Mouse (Mus musculus): ENCODE results near the gene Setd5. TPM values are rescaled to one million over a fixed set of nuclear protein-coding genes. Genes with fewer than 3 reads are reported as not detected.

Setd5 gene
- 10 to 100 TPM; 47.3 to 53.3 TPM for polyA plus RNA-seq (2017; shearing (Covaris generic))

GRCm38 (mm10) chr6:113076686-113077516, at the start of gene Setd5:
Setd5 (plus strand) TSS chr6:113077365.

GRCm38 (mm10) chr6:113046041-113046975, 30.9 kb upstream of the Setd5 start, which contains the start of gene Thumpd3:
Thumpd3 (plus strand) TSS chr6:113046225.

GRCm38 (mm10) chr6:113194841-113195595, 117.9 kb downstream of the Setd5 start, which contains the start of gene Lhfpl4:
Lhfpl4 (minus strand) TSS chr6:113195384.

Other genes starting within 250 kb of the Setd5 start
- 1 to 10 TPM; 1.3 to 1.4 TPM for gene Srgap3, start 130.1 kb upstream of the Setd5 start, polyA plus RNA-seq (2017; shearing (Covaris generic))
- gene Thumpd3, start 31.1 kb upstream of the Setd5 start, polyA plus RNA-seq (2017; shearing (Covaris generic)): 10 to 100 TPM; 85.4 to 96.1 TPM
- 1 to 10 TPM in 1 of 2 experiments, under 1 TPM in 1; 0.46 to 2.2 TPM for gene Lhfpl4, start 118.0 kb downstream of the Setd5 start, polyA plus RNA-seq (2017; shearing (Covaris generic))
- 10 to 100 TPM; 43.5 to 55.0 TPM for gene Mtmr14, start 160.5 kb downstream of the Setd5 start, polyA plus RNA-seq (2017; shearing (Covaris generic))
- 1 to 10 TPM in 1 of 2 experiments, under 1 TPM in 1; 0.48 to 3.1 TPM for gene Cpne9, start 204.9 kb downstream of the Setd5 start, polyA plus RNA-seq (2017; shearing (Covaris generic))
- gene Brpf1, start 229.8 kb downstream of the Setd5 start, polyA plus RNA-seq (2017; shearing (Covaris generic)): 10 to 100 TPM; 42.3 to 65.8 TPM
- gene Ogg1, start 249.6 kb downstream of the Setd5 start, polyA plus RNA-seq (2017; shearing (Covaris generic)): 10 to 100 TPM; 12.9 to 15.0 TPM

Measured in inflammation-experienced regulatory T-cells (primary cell).